Mouse (Mus musculus): ENCODE data around the gene Cyth1.

Cyth1 gene

GRCm38 (mm10) chr11:118113516-118114205, 134.7 kb downstream of the Cyth1 start:
- no peak for DNase-seq (ENCODE audit: low spot score)

GRCm38 (mm10) chr11:118104001-118104400, 144.4 kb downstream of the Cyth1 start:
- DNase-seq (ENCODE audit: low spot score): peak; percentile 80

- DNase-seq (ENCODE audit: low spot score): no peak
Measured at GRCm38 (mm10) chr11:118103383-118103782, 145.0 kb downstream of the Cyth1 start.

- DNase-seq (ENCODE audit: low spot score): peak; percentile 91
Measured at GRCm38 (mm10) chr11:118102838-118103237, 145.6 kb downstream of the Cyth1 start.

GRCm38 (mm10) chr11:118101133-118101532, 147.3 kb downstream of the Cyth1 start:
- DNase-seq (ENCODE audit: low spot score): no peak

GRCm38 (mm10) chr11:118096736-118097135, 151.7 kb downstream of the Cyth1 start:
- DNase-seq (ENCODE audit: low spot score): no peak

GRCm38 (mm10) chr11:118095004-118095403, 153.4 kb downstream of the Cyth1 start:
- no peak for DNase-seq (ENCODE audit: low spot score)

GRCm38 (mm10) chr11:118091002-118091670, 157.3 kb downstream of the Cyth1 start:
- DNase-seq (ENCODE audit: low spot score): no peak

- DNase-seq (ENCODE audit: low spot score): no peak
Measured at GRCm38 (mm10) chr11:118088896-118089295, 159.5 kb downstream of the Cyth1 start.

GRCm38 (mm10) chr11:118085961-118086360, 162.4 kb downstream of the Cyth1 start:
- DNase-seq (ENCODE audit: low spot score): no peak

GRCm38 (mm10) chr11:118085176-118085575, 163.2 kb downstream of the Cyth1 start:
- no peak for DNase-seq (ENCODE audit: low spot score)

GRCm38 (mm10) chr11:118084266-118084665, 164.1 kb downstream of the Cyth1 start:
- DNase-seq (ENCODE audit: low spot score): no peak

GRCm38 (mm10) chr11:118083811-118084210, 164.6 kb downstream of the Cyth1 start:
- DNase-seq (ENCODE audit: low spot score): no peak

- DNase-seq (ENCODE audit: low spot score): no peak
Measured at GRCm38 (mm10) chr11:118082294-118082693, 166.1 kb downstream of the Cyth1 start.

Measured in layer of hippocampus, adult 9-10 months (tissue).